Mouse (Mus musculus): ENCODE results near the gene Lhfp. TPM values are rescaled to one million over a fixed set of nuclear protein-coding genes. Genes with fewer than 3 reads are reported as not detected.

The Lhfp gene
- polyA plus RNA-seq, 1 experiment from 2014 or later: 77.0 TPM

GRCm38 (mm10) chr3:53305860-53306259, 264.5 kb downstream of the Lhfp start:
- no peak overlapping the region for H3K4me3 ChIP-seq (ENCODE audit: low read length)
- H3K27ac ChIP-seq (ENCODE audit: low read length): no peak overlapping the region
- H3K4me2 ChIP-seq (ENCODE audit: low read depth, low read length): no peak overlapping the region
- ATAC-seq (ENCODE audit: low read depth): no peak
- WGBS: 95% methylated on average over 1 of the region's 1 CpGs
- no peak overlapping the region for H3K9ac ChIP-seq (ENCODE audit: low read length)
- no peaks in the 10 kb centered on the region for H3K36me3 ChIP-seq (ENCODE audit: control insufficient read depth, insufficient read depth, low read length)
- H3K4me1 ChIP-seq (replicated peaks; ENCODE audit: control insufficient read depth, insufficient read depth, low read length): no peaks in the 10 kb centered on the region
- no peaks in the 10 kb centered on the region for H3K27me3 ChIP-seq (ENCODE audit: control insufficient read depth, insufficient read depth, low read depth, low read length)
- H3K9me3 ChIP-seq (ENCODE audit: control insufficient read depth, low read length): 0 out of 2 replicates have a peak, but pooled peaks cover 2% of the 10 kb centered on the region

- 56% methylated on average over 5 of the region's 5 CpGs for whole genome bisulfite sequencing
- Histone ChIP-seq H3K4me3 (ENCODE audit: low read length) (no peak overlapping the region), H3K36me3 (ENCODE audit: control insufficient read depth, insufficient read depth, low read length) (no peaks in the 10 kb centered on the region), H3K9ac (ENCODE audit: low read length) (no peak overlapping the region), H3K27me3 (ENCODE audit: control insufficient read depth, insufficient read depth, low read depth, low read length) (no peaks in the 10 kb centered on the region), H3K9me3 (ENCODE audit: control insufficient read depth, low read length) (0 out of 2 replicates have a peak, but pooled peaks cover 2% of the 10 kb centered on the region), H3K27ac (ENCODE audit: low read length) (no peak overlapping the region), H3K4me2 (ENCODE audit: low read depth, low read length) (no peak overlapping the region), H3K4me1 (replicated peaks; ENCODE audit: control insufficient read depth, insufficient read depth, low read length) (no peaks in the 10 kb centered on the region)
- ATAC-seq (ENCODE audit: low read depth): no peak
These were observed 267.3 kb downstream of the Lhfp start for GRCm38 (mm10) chr3:53308649-53309048.

DNA sequence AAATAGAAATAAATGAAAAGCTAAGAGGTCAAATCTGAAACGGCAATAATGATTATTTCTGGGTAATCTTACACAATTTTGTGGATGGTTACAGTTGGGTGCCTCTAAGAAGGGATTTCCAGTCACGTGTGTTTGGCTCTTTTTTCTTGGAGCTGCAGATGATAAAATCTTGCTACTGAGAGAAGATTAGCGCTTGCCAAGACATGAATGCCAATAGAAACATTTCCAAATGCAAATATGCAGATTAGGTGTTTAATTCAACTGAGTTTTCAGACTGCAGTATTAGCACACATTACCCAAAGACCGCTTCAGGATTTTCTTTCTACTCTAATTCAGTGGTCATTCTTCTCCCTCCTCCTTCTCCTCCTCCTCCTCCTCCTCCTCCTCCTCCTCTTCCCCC, 268.8 kb downstream of the Lhfp start:
- no peaks in the 10 kb centered on the region for H3K4me1 ChIP-seq (replicated peaks; ENCODE audit: control insufficient read depth, insufficient read depth, low read length)
- WGBS: 64% methylated on average over 4 of the region's 4 CpGs
- no peaks in the 10 kb centered on the region for H3K36me3 ChIP-seq (ENCODE audit: control insufficient read depth, insufficient read depth, low read length)
- 0 out of 2 replicates have a peak, but pooled peaks cover 2% of the 10 kb centered on the region for H3K9me3 ChIP-seq (ENCODE audit: control insufficient read depth, low read length)
- H3K4me3 ChIP-seq (ENCODE audit: low read length): no peak overlapping the region
- H3K9ac ChIP-seq (ENCODE audit: low read length): no peak overlapping the region
- H3K27me3 ChIP-seq (ENCODE audit: control insufficient read depth, insufficient read depth, low read depth, low read length): no peaks in the 10 kb centered on the region
- no peak for ATAC-seq (ENCODE audit: low read depth)
- H3K27ac ChIP-seq (ENCODE audit: low read length): no peak overlapping the region
- H3K4me2 ChIP-seq (ENCODE audit: low read depth, low read length): no peak overlapping the region

GRCm38 (mm10) chr3:53310615-53311014, 269.3 kb downstream of the Lhfp start:
- 97% methylated on average over 2 of the region's 2 CpGs for WGBS
- no peak overlapping the region for H3K27ac ChIP-seq (ENCODE audit: low read length)
- H3K4me3 ChIP-seq (ENCODE audit: low read length): no peak overlapping the region
- H3K27me3 ChIP-seq (ENCODE audit: control insufficient read depth, insufficient read depth, low read depth, low read length): no peaks in the 10 kb centered on the region
- H3K9ac ChIP-seq (ENCODE audit: low read length): no peak overlapping the region
- no peaks in the 10 kb centered on the region for H3K36me3 ChIP-seq (ENCODE audit: control insufficient read depth, insufficient read depth, low read length)
- no peaks in the 10 kb centered on the region for H3K4me1 ChIP-seq (replicated peaks; ENCODE audit: control insufficient read depth, insufficient read depth, low read length)
- H3K4me2 ChIP-seq (ENCODE audit: low read depth, low read length): no peak overlapping the region
- ATAC-seq (ENCODE audit: low read depth): no peak
- 0 out of 2 replicates have a peak, but pooled peaks cover 2% of the 10 kb centered on the region for H3K9me3 ChIP-seq (ENCODE audit: control insufficient read depth, low read length)

Other genes with a start within 250 kb of the Lhfp start
- 46.7 and 48.1 TPM in 2 replicates for gene Cog6, start 24.3 kb upstream of the Lhfp start, polyA plus RNA-seq (2015; fragmentation: Nextera tagmentation; extraction: Ambion mirVana)